Mouse (Mus musculus) ES-CJ7 (cell line): ENCODE results near the gene Kcnj6.

Source experiments
- DNase-seq: peaks from one replicate; pipeline ENCODE4 v3.0.0; 2011; ENCODE audit warnings: low read depth, low spot score

Kcnj6 gene

DNA sequence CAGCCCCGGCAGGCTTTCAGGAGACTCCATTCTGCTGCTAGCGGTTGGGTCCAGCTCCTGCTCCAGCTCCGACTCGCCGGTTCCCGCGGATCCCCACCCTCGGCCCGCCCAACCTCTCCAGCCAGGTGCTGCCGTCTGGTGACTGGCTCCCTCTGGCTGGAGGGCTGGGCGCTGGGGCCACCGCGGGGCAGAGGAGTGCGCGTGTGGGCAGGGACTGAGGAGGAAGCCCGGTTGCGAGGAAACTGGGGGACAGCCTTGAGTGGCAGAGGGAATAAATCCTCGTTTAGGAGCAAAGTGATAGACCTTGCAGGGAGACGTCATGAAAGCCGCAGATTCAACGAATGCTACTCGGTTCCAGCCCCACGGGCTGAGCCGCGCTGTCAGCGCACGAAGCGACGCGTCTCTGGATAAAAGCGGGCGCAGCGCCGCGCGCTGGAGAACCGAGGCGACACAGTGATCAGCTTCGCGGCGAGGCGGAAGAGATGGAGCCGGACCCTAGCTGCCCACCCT lies at the start of gene Kcnj6:
Kcnj6 (minus strand) TSS at position 362 of the 510 bp plus-strand sequence.
- DNase-seq: peak; percentile 53

DNA sequence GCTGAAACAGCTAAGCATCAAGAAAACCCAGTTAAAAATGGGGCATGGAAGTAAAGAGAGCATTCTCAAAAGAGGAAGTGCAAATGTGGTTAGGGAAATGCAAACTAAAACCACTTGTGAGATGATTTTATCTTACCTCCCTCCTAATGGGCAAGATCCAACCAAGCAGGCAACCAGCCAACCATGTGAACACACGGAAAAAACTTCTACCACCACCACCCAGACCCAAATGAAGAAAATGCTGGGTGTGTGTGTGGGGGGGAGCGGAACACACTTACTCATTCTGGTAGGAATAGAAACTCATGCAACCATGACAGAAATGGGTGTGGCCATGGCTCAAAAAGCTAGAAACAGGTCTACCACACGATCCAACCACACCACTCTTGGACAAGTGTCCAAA lies 12.4 kb upstream of the Kcnj6 start:
- DNase-seq: no peak

DNA sequence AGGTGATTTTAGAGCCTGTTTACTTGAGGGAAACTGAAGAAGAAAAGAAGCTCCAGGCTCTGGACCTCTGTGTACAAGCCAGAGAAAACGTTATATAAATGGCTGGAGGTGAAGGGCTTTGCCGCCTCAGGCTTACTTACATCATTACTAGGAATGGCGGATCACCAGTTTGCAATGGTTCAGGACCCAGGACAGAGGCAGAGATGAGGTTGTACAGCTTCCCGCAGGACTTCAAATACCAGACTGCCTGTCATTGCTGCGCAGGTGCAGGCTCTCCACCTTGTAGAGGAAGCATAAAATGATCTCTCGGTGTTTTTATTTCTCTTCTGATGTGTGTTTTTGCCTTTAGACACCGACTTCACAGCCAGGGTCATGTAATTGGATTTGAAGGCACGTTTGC lies 7.1 kb upstream of the Kcnj6 start:
- DNase-seq: peak; percentile 51

DNA sequence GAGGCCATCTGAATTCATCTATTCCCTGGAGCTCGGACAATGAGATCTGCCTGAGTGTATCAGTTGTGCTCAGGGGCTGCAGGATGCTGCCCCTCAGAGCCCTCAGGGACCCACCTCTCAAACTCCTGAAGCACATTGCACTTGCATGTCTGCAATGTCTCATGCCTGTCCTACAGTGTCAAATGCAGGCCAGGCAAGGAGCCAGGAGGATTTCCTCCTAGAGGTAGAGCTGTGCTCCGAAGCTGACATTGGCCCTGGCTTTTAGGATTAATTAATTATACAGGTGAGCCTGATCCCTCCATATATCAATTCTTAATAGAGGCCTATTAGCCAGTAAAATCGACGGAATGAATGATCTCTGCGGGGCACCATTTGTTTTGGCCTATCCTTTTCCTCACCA lies 2.0 kb upstream of the Kcnj6 start:
- DNase-seq: no peak

DNA sequence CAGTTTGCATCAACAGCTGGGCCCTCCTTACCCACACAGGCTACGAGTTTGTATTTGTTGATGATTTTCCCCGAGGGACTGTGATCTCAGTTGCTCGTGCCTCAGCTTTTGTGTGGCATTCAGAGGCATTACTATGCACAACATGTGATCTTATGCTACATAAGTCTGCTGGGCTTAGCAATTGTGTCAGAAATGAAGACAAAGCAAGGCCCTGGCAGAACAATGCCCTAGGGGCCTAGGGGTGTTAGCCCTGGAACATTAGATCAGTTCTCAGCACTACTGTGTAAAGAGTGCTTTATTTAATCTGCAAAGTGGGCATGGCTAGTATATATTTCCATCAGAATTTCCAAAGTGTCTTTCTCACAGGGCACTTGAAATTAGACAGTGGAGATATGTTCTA lies 1.5 kb upstream of the Kcnj6 start:
- DNase-seq: no peak

DNA sequence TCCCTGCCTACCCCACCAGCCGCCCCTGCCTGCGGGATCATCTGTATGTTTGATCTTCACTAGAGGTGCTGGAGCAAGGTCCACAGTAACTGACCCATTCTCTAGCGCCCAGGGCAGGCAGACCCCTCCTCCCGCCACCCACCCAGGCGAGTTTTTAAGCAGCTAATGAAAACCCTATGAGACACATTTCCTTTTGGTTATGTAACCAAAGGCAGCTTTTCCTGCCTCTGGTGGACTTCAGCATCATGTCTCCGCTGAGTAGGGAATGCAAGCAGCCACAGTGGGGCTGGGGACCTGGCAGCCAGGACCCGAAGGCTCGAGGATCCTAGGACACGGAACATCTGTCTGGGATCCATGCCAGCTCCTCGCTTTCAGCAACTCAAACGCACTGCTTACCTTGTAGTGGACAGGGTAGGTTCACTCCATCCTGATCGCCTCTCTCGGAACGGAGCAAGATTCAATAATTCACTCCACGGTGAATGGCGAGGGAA lies 665 bp downstream of the Kcnj6 start:
- DNase-seq: no peak

DNA sequence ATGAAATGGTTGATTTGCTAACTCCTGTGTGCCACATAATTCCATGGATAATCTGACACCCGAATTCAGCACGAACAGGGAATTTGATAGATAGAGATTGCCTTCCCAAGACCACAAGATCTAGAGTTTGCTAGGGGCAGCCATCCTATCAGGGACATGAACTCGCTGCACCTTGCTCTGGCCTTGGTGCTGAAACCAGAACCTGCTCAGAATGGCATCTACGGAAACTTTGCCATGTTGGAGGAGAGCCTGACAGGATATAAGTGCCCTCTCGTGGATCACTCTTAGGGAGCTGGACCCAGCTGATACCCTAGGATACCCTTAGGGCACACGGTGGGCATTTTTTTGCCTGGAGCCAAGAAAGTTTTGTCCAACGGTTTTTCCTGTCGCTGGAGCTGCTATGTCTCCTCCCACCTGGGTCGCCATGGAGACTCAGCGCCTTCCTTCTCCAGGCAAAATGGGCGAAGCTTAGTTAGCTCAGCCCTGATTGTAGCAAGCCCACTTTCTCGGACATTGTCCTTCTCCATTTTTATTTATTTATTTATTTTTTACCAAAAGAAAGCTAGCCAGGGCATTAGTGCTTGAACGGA lies 1.9 kb downstream of the Kcnj6 start:
- peak; percentile 56 for DNase-seq

DNA sequence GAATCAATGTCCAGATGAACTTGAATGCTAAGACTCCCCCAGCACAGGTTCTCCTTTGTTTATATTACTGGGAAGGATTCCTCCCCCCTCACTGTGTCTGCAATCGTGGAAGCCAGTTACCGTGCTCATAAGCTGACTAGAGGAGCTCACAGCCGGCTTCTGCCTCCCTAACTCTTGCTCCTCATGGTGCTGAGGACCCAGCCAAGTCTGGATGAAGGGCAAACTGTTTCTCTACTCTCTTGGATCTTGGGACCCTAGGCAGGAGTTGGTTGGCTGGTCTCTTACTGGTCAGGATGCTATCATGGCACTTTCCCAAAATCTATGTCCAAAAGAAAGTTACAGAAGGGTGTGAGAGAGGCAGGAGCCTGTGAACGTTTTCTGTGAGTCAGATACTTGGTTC lies 2.6 kb downstream of the Kcnj6 start:
- DNase-seq: no peak

DNA sequence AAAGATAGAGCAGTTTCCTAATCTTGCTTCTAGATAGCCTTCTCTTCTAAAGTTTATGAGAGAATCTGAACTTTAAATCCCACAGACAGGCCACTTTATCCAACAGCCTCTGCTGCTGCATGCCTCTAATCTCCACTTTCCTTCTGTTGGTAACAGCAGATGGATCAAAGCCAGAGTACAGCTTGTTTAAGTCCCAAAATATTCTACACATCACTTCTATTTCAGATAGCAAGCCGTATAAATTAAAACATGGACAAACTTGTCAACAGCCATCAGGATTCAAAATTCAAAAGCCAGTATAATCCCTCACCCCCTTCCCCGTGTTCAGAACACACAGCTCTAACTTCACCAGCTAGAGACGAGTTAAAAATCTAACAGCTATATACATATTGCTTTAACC lies 3.4 kb downstream of the Kcnj6 start:
- no peak for DNase-seq

DNA sequence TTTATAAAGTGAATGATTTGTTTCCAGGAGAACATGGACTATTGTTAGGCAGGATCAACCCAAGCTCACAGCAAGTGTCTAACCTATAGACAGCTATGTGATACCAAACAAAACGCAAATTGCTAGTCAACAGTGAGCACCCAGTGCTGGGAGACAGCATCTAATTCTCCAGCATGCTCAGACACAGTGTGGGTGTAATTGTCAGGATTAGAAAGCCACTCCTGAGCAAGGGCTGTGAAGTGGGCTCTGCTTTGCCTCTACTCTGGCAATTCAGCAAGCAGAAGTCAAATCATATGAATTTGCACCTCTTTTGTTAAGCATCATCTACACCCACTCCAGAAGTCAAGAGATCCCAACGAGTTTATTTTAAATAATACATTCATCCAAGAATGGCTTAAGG lies 7.4 kb downstream of the Kcnj6 start:
- DNase-seq: no peak

DNA sequence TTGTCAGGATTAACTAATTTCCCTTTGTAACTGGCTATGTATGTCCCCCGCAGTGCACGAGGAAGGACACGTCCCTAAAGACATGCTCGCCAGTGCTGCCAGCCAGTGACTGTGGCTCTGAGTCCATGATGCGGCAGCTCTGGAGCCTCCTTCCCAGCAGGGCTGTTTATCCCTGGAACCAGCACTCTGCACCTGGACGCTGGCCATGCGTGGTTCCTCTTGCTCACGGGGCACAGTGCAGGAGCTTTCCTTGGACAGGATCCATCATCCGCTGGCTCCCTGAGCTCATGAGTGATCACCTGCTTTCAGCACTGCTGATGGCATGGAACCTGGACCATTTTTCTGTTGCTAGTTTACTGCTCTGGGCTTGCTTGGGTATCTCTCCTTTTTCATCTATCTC lies 10.8 kb downstream of the Kcnj6 start:
- DNase-seq: no peak

DNA sequence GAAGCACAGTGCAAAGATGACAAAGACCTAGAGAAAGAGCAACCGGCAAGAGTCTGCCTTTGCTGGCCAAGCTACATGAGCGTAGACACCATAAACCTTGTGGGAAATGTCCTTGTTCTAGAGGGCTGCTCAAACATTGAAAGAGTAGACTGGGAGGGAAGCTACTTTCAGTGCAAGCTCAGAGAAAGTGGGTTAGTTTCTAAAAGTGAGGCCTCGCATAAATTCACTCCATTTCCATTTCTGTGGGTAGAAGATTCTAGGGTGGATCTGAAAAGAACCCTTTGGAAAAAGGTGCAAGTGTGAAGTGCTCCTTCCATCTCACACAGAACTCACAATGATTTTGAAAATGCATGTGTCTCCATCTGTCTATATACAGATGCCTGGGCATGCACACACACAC lies 13.2 kb downstream of the Kcnj6 start:
- DNase-seq: no peak

DNA sequence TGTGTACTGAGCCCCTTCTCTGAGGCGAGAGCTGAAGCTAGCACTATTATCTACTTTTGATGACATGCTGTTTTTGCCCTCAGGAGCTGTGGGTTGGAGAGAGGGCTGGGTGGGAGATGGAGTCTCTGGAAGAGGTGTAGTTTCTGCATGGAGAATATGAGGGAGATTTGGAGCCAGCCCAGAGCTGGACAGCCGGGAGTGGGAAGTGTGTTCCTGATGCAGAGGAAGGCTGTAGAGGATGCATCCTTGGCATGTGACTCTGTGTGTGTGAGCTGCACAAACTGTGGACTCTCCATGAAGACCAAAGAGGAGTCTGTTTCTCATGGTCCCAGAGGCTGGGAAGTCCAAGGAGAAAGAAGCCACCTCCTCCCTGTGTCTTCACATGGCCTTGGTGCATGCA lies 17.1 kb downstream of the Kcnj6 start:
- DNase-seq: no peak

DNA sequence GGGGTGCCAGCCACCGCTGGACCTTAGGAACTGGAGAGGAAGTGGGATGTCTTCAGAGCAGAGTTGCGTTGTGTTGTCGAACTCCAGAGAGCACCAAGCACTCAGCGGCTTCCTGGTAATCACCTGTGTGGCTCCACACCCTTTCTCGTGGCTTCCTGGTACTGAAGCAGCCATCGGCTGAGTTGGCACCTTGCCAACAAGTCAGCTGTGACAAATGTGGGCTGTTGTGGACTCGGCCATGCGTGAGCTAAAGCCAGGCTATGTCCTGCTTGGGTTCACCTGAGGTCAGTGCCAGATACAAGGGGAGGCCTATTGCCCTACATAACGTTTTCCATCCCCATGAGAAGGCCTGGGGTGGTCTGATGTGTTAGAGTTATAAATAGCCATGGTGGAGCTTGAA lies 18.0 kb downstream of the Kcnj6 start:
- no peak for DNase-seq

DNA sequence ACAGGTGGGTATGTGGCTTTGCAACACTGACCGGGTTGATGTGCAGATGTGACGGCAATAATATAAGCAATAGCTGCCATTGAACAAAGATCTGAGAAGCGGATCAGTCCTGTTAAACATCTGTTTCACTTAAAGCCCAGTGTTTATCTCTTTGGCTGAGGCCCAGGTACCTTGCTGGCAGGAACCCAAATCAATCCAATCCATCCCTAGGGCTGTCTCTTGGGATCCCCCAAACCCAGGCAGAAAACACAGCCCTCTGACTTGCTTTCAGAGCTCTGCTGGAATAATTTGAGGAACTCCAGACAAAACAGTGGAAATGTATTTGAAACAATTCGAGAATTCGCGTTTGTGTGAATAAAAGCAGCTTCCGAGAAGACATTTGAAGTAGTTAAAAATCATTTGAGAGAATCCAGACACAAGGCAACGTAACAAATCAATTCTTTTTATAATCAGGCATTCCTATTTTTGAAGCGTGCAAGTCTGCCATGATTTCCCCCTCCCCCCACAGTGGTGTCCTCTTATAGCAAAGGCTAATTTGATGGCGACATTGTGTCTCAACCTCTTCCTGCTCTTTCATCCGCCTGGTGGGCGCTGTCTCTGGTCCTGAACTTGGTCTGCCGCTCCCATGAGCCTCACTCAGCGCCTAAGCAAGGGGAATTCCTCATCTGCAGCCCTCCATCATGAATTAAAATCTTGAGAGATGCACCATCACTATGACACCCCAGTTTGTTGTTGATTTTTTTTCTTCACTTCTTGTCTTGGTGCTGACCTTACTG lies 25.2 kb downstream of the Kcnj6 start:
- DNase-seq: peak; percentile 90

DNA sequence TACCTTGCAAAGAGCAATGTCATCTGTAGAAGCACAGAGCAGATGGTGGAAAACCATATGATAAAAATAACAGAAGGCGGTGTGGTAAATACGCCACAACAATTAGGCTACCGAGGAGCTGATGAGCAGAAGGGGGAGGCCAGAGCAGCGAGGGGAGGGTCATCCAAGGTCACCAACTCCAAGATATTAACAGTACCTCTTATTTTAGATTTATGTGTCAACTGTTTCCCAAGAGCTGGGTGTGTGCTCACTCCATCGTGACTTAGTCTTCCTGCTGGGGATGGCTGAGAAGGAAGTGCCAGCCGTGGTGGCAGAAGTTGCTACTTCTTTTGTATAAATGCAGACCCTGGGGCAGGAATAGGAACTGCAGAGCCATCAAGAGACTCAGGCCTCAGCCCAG lies 28.6 kb downstream of the Kcnj6 start:
- no peak for DNase-seq

DNA sequence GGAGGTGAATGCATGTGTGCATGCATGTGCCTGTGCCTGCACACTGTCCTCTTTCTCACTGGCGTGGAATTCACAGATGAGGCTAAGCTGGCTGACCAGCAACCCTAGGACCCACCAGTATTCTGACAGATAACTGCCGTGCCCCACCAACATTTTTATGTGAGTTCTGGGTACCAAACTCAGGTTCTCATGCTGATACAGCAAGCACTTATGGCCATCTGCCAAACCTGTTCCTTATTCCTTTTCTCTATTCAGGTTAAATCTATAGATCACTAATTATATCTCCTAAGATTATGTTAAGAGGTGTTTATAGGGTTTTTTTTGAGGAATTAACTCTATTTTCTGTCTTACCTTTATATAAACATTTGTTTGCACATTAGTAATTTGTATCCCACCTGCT lies 29.0 kb downstream of the Kcnj6 start:
- no peak for DNase-seq

DNA sequence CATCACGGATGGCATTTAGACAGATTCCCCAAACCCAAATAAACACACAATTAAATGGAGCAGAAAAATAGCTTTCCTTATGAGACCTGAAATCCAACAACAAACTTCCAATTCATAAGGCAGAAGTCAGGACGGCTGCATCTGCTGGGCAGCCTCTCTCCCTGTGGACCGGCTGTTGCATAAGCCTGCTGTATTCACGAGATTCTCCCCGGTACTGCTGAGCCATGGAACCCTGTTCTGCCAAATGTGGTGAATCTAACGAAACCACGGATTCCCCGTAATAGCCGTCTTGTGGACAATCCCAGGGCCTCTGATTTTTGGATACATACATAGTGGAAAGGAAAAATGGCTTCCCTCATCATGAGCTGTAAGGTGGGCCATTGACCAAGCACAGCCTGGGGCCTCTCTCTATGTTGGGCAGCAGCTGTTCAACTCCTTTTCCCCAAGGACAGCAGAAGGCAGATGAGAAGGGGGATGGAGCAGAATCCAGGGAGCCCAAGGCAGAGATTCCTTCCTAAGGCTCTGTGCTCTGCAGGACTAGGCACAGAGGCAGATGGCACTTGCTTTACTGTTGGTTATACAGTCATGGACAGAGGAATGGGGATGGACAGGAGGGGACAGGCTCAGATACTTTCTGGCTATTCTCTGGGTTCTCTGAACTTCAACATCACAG lies 40.2 kb downstream of the Kcnj6 start:
- no peak for DNase-seq

DNA sequence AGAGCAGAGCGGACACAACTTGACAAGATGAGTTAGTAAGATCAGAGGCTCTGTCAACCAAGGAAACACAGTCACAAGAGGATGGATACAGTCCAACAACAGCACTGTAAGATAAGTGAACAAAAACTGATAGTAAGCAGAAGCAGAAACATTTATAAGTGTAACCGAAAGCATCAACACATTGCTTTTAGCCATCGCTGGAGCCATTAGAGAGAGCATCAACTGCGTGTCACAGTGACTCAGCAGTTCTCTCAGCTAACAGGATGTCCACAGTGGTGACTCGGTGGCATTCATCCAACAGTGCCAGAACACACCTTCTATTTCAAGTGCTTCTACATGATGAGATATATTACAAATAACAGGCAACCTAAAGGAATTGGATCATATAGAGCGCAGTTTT lies 41.1 kb downstream of the Kcnj6 start:
- no peak for DNase-seq

DNA sequence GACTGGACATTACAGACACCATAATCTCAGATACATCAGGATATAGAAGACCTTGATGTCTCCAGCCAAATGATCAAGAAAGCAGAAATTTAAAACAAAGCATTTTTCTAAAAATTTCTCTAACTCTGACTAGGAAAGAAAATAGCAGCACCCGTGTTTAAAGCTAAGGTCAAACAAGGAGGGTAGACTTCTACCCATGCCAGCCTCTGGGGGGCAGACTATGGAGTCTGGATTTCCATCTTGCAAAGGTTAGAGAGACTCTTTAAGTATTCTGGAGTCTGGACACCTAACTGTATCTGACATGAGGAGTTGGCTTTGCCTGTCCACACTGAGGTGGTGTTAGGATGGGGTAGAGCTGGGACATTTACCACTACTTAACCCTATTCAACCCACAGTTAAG lies 44.2 kb downstream of the Kcnj6 start:
- DNase-seq: no peak

DNA sequence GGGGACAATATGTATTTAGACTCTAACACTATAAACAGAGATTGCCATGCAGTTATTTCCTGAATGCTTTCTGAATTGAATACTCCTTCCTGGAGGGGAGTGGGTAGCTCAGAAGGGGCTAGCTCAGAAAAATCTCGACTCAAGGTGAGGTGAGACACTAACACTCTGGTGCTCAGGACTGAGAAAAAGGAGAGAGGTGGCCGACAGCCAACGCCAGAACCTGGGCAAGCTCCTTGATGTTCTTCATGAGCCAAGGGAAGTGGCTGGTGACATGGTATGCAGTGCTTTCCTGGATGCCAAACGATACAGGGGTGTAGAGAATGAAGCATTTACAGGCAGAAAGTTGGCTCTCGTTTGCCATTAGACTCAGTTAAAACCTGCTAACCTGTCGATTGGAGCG lies 48.3 kb downstream of the Kcnj6 start:
- DNase-seq: no peak

DNA sequence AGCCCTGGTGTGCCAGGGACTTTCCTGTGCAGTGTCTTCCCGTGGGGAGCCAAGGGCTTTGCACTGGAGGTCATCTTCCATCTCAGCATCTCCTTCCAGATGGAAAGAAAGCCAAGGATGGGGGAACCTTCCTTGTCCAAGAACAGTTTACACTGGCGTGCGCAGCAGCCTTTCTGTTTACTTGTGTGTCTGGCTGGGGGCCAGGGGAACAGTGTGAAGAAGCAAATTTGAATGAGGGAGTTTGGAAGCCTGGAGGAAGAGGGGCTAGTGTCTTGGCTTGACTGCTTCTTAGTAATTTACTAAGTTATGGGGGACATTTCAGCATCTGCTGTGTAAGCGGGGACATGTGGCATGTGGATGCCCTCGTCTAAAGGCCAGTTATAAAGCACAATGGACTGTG lies 50.7 kb downstream of the Kcnj6 start:
- no peak for DNase-seq

DNA sequence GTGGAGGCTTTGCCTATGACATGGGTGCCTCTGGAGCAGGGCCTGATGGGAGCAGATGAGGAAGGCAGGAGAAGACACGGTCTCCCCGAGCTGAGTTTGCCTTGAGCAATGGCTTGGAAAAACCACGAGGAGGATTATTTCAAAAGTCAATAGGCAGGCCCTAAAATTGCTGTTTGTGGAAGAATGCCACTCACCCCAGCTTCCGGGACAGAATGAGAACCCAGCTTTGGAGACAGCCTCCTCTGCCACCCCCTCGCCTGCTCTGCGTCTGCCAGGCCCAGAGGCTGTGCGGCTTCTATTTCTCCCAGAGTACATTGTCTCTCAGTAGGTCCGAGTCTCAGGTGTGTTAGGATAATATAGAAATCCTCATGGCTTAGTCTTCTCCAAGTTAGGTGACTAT lies 64.8 kb downstream of the Kcnj6 start:
- no peak for DNase-seq
